Mouse (Mus musculus) midbrain, embryonic 12.5 days (tissue): ENCODE measurements around the gene Gm6169. TPM values are rescaled to one million over a fixed set of nuclear protein-coding genes. Genes with fewer than 3 reads are reported as not detected.

Experiments used
- ATAC-seq: fragments of 200-750 bp; cut with Nextera tagmentation; 2 replicates; pipeline ENCODE4 v1.8.0; 2017; ENCODE audit warnings: low read depth, moderate TSS enrichment, moderate library complexity; ENCODE audit not compliant: low FRiP score
- H3K27ac ChIP-seq: fragments of 300-500 bp; sonication (generic); replicated peaks from 2 replicates; pipeline ENCODE4 v1.5.1; 2016; ENCODE audit warnings: mild to moderate bottlenecking
- H3K27me3 ChIP-seq: fragments of 300-500 bp; sonication (generic); 2 replicates; pipeline ENCODE4 v1.6.1; 2016; ENCODE audit warnings: mild to moderate bottlenecking
- H3K36me3 ChIP-seq: fragments of 300-500 bp; sonication (generic); 2 replicates; pipeline ENCODE4 v1.6.1; 2016
- H3K4me1 ChIP-seq: fragments of 300-500 bp; sonication (generic); 2 replicates; pipeline ENCODE4 v1.6.1; 2016
- H3K4me2 ChIP-seq: fragments of 300-500 bp; sonication (generic); replicated peaks from 2 replicates; pipeline ENCODE4 v1.6.1; 2016; ENCODE audit warnings: mild to moderate bottlenecking, moderate library complexity
- H3K4me3 ChIP-seq: fragments of 300-500 bp; sonication (generic); 2 replicates; pipeline ENCODE4 v1.5.1; 2016; ENCODE audit warnings: mild to moderate bottlenecking
- H3K9ac ChIP-seq: fragments of 300-500 bp; sonication (generic); replicated peaks from 2 replicates; pipeline ENCODE4 v1.6.1; 2016; ENCODE audit warnings: mild to moderate bottlenecking, moderate library complexity
- H3K9me3 ChIP-seq: fragments of 300-500 bp; sonication (generic); 2 replicates; pipeline ENCODE4 v1.6.1; 2016; ENCODE audit warnings: mild to moderate bottlenecking
- WGBS: fragments of 180-500 bp; shearing (Covaris S2); methylation state at CpG from one replicate; pipeline ENCODE4 v1.1.7; 2016; 5-methylcytosine and 5-hydroxymethylcytosine counted together
- polyA plus RNA-seq: library from polyadenylated mRNA; unstranded; fragments of >200 nt; fragmentation: Nextera tagmentation; extraction: Ambion mirVana; gene quantifications from 2 replicates; pipeline ENCODE4 v1.2.1, GENCODE M21; 2016

Gene Gm6169
- polyA plus RNA-seq, 1 experiment from 2014 or later, result 0.85 TPM

GRCm38 (mm10) chr13:97088183-97088582, 10.9 kb downstream of the Gm6169 start:
- no peak for ATAC-seq
- Histone ChIP-seq H3K9me3 (no peaks in the 10 kb centered on the region), H3K4me2 (no peak overlapping the region), H3K4me1 (peaks cover 3% of the 10 kb centered on the region; the same call in 1 of the 2 replicates), H3K4me3 (no peak overlapping the region), H3K9ac (no peak overlapping the region), H3K27ac (no peak overlapping the region), H3K36me3 (no peaks in the 10 kb centered on the region), H3K27me3 (no peaks in the 10 kb centered on the region)
- 54% methylated on average over 3 of the region's 3 CpGs for WGBS

- no peak for ATAC-seq
Observed at GRCm38 (mm10) chr13:97087421-97087820, 11.6 kb downstream of the Gm6169 start.

GRCm38 (mm10) chr13:97086316-97086715, 12.7 kb downstream of the Gm6169 start:
- H3K27me3 ChIP-seq, result no peaks in the 10 kb centered on the region
- WGBS, result 64% methylated on average over 4 of the region's 9 CpGs
- H3K4me3 ChIP-seq, result no peak overlapping the region
- H3K36me3 ChIP-seq, result no peaks in the 10 kb centered on the region
- no peak for ATAC-seq
- no peak overlapping the region for H3K9ac ChIP-seq
- peaks cover 3% of the 10 kb centered on the region; the same call in 1 of the 2 replicates for H3K4me1 ChIP-seq
- H3K4me2 ChIP-seq, result no peak overlapping the region
- no peak overlapping the region for H3K27ac ChIP-seq
- no peaks in the 10 kb centered on the region for H3K9me3 ChIP-seq

More at GRCm38 (mm10) chr13:97087421-97087820, 11.6 kb downstream of the Gm6169 start:
- Histone ChIP-seq H3K9me3 (no peaks in the 10 kb centered on the region), H3K36me3 (no peaks in the 10 kb centered on the region), H3K9ac (no peak overlapping the region), H3K4me2 (no peak overlapping the region), H3K27ac (no peak overlapping the region), H3K4me1 (peaks cover 3% of the 10 kb centered on the region; the same call in 1 of the 2 replicates), H3K27me3 (no peaks in the 10 kb centered on the region), H3K4me3 (no peak overlapping the region)
- WGBS, result 91% methylated on average over 6 of the region's 6 CpGs

GRCm38 (mm10) chr13:97082432-97082831, 16.6 kb downstream of the Gm6169 start:
- H3K9ac ChIP-seq, result no peak overlapping the region
- no peaks in the 10 kb centered on the region for H3K36me3 ChIP-seq
- no peaks in the 10 kb centered on the region for H3K9me3 ChIP-seq
- no peaks in the 10 kb centered on the region for H3K27me3 ChIP-seq
- no peak for ATAC-seq
- H3K4me3 ChIP-seq, result no peak overlapping the region
- H3K27ac ChIP-seq, result no peak overlapping the region
- H3K4me2 ChIP-seq, result no peak overlapping the region
- peaks cover 3% of the 10 kb centered on the region; the same call in 1 of the 2 replicates for H3K4me1 ChIP-seq
- 96% methylated on average over 7 of the region's 7 CpGs for WGBS

DNA sequence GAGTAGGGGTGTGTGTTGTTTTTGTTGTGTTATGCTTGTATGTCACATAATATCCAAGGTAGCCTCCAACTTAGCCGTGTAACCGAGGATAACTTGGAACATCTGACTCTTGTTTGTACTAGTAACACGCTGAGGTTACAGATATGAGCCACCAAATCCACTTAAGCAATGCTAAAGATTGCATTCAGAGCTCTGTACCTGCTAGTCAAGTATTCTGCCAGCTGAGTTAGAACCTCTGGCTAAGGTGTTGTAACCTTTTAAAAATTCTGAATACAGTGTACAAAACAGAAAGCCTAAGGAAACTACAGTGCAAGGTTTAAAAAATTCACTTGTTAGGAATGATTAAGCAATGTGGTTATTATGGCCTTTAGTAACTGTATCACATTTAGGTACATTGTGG, 18.4 kb downstream of the Gm6169 start:
- 84% methylated on average over 3 of the region's 3 CpGs for WGBS
- Histone ChIP-seq H3K27me3 (no peaks in the 10 kb centered on the region), H3K4me3 (no peak overlapping the region), H3K36me3 (no peaks in the 10 kb centered on the region), H3K4me1 (peaks cover 3% of the 10 kb centered on the region; the same call in 1 of the 2 replicates), H3K9me3 (no peaks in the 10 kb centered on the region), H3K4me2 (no peak overlapping the region), H3K27ac (no peak overlapping the region), H3K9ac (no peak overlapping the region)
- ATAC-seq, result no peak

DNA sequence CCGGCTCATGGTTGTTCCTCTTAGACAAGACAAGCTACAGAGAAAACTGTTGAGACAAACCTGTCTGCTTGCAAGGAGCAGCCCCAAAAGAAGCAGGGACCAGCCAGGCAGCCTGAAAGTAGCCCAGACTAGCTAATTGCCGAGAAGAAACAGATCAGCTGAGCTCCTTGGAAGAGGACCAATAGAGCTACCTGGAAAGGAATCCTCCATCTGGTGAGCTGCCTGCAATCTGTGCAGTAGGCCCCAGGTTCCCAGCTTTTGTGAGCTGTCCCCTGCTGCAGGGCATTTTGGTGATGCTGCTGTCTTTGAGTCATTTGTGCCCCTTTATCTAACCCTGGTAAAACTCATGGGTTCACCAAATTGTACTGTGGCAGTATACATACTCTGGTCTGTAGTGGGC, 18.8 kb downstream of the Gm6169 start:
- WGBS, result 84% methylated on average over 2 of the region's 2 CpGs
- no peak overlapping the region for H3K9ac ChIP-seq
- no peak overlapping the region for H3K27ac ChIP-seq
- H3K9me3 ChIP-seq, result no peaks in the 10 kb centered on the region
- H3K4me2 ChIP-seq, result no peak overlapping the region
- H3K4me3 ChIP-seq, result no peak overlapping the region
- H3K4me1 ChIP-seq, result peaks cover 3% of the 10 kb centered on the region; the same call in 1 of the 2 replicates
- no peaks in the 10 kb centered on the region for H3K36me3 ChIP-seq
- H3K27me3 ChIP-seq, result no peaks in the 10 kb centered on the region
- ATAC-seq, result no peak

- Histone ChIP-seq H3K9me3 (no peaks in the 10 kb centered on the region), H3K27me3 (no peaks in the 10 kb centered on the region), H3K4me3 (no peak overlapping the region), H3K36me3 (no peaks in the 10 kb centered on the region), H3K27ac (no peak overlapping the region), H3K4me1 (0 out of 2 replicates have a peak, but pooled peaks cover 3% of the 10 kb centered on the region), H3K9ac (no peak overlapping the region), H3K4me2 (no peak overlapping the region)
- 92% methylated on average over 2 of the region's 2 CpGs for WGBS
- no peak for ATAC-seq
Observed at GRCm38 (mm10) chr13:97077556-97077955, 21.5 kb downstream of the Gm6169 start.

- H3K4me3 ChIP-seq, result no peak overlapping the region
Observed at GRCm38 (mm10) chr13:97073497-97073896, 25.5 kb downstream of the Gm6169 start.

DNA sequence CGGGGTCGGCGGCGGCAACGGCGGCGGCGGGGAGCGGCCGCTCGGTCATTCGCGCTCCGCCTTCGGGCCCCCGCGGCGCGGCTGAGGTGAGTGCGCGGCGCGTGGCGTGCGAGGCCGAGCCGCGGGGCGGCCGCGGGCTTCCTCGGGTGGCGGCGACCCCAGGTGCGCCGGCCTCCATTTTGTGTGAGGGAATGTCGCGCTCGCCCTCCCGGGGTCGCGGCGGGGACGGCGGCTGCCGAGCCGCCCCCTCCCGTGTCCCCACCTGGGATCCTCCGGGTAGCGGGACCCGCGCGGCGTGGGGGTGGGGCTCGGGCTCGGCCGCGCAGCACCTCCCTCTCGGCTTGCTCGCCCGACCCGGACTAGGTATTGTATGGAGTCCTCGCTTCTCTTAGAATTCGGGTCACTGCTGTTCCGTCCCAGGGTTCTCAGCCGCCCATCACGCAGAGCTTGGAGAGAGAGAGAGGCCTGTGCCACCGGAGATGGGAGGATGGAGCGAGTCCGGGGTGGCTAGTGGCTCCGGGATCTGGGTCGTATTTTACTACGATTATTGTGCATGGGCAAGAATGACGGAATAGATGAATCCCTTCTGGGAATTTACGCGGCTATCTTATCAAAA, 27.3 kb downstream of the Gm6169 start:
- no peaks in the 10 kb centered on the region for H3K9me3 ChIP-seq
- H3K27me3 ChIP-seq, result peaks cover 16% of the 10 kb centered on the region
- peak overlapping the region; percentile 86 for H3K27ac ChIP-seq
- no peaks in the 10 kb centered on the region for H3K36me3 ChIP-seq
- H3K4me3 ChIP-seq, result peak overlapping the region; percentile 84
- H3K4me1 ChIP-seq, result peaks cover 12% of the 10 kb centered on the region
- peak overlapping the region; percentile 79 for H3K9ac ChIP-seq
- peak overlapping the region; percentile 92 for H3K4me2 ChIP-seq
- peak; percentile 84 for ATAC-seq
- under 1% methylated on average over 25 of the region's 76 CpGs for WGBS

More at GRCm38 (mm10) chr13:97073497-97073896, 25.5 kb downstream of the Gm6169 start:
- Histone ChIP-seq H3K27me3 (peaks cover 8% of the 10 kb centered on the region), H3K4me2 (no peak overlapping the region), H3K9ac (no peak overlapping the region), H3K27ac (no peak overlapping the region), H3K9me3 (no peaks in the 10 kb centered on the region), H3K36me3 (no peaks in the 10 kb centered on the region), H3K4me1 (0 out of 2 replicates have a peak, but pooled peaks cover 3% of the 10 kb centered on the region)
- 54% methylated on average over 1 of the region's 1 CpGs for WGBS
- ATAC-seq, result no peak

DNA sequence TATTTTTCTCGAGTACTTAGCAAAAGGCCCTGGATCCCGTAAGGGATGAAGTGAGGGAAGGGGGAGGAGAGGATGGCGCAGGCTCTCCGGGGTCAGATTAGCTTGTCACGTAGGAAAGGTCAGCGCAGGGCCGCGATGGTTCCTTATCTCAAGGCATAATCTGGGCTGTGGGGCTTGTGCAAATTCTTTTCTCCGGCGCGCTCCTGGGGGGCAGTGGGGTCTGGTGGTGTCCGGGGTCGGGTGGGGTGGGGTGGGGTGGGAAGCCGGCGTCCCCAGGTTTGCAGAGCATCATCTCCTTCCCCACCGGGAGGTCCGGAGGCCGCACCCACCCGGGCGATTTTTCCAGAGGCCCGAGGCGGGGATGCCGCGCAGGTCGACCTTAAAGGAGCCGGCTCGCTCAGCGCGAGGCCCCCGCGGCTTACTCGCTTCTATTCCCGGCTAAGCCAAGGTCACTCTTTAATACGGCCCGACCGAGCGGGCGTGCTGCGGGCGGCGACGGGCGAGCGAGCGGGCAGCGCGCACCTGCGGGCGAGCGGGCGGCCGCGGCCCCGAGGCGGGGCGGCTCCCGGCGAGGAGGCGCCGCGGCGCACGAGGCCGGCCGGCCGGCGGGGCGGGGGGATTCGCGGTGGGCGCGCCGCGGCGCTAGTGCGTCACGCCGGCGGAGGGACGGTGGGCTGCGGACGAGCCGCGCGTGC, 28.0 kb downstream of the Gm6169 start:
- WGBS, result under 1% methylated on average over 56 of the region's 85 CpGs
- Histone ChIP-seq H3K27me3 (peaks cover 16% of the 10 kb centered on the region), H3K4me2 (peak overlapping the region; percentile 92), H3K9ac (peak overlapping the region; percentile 79), H3K27ac (peak overlapping the region; percentile 86), H3K9me3 (no peaks in the 10 kb centered on the region), H3K36me3 (no peaks in the 10 kb centered on the region), H3K4me3 (peak overlapping the region; percentile 84), H3K4me1 (peaks cover 13% of the 10 kb centered on the region)
- peak; percentile 80 for ATAC-seq

DNA sequence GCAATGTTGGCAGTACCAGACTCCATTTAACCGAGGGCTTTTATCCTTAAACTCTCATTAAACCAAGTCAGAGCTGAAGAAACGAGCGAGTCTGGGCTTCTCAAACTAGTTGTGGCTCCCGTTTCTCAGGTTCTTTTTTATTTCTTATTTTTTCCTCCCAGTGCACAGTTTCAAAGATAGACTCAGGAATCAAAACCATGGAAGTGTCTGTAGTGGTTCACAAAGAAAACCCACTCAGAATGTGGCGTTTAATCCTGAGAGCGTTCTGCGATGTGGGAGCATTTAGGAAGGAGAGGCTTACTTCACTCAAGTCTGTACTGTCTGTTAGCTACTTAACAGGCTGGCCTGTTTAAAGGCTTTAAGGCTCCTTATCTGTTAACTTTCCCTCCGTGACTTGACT, 30.9 kb downstream of the Gm6169 start:
- H3K27me3 ChIP-seq, result peaks cover 16% of the 10 kb centered on the region
- H3K27ac ChIP-seq, result no peak overlapping the region
- no peak overlapping the region for H3K4me3 ChIP-seq
- WGBS, result 29% methylated on average over 8 of the region's 8 CpGs
- no peaks in the 10 kb centered on the region for H3K36me3 ChIP-seq
- peaks cover 15% of the 10 kb centered on the region for H3K4me1 ChIP-seq
- no peaks in the 10 kb centered on the region for H3K9me3 ChIP-seq
- no peak overlapping the region for H3K9ac ChIP-seq
- no peak overlapping the region for H3K4me2 ChIP-seq
- no peak for ATAC-seq

DNA sequence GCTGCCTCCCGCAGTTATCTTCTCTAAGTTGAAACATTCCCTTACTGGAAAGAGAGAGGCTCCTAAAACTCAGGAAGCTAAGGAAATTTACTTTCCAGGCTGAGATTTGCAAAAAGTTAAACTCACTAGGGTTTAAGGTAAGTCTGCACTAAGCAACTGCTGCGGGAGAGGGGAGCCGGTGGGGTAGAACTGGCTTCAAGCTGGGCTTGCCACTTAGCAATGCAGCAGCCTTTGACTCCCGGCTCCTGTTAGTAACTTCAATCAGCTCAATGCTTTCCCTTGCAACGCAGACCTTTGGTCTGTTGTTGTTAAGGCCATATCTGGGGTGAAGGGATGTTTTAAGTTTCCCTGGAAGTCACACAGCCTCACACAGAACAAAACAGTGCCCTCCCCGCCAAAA, 31.3 kb downstream of the Gm6169 start:
- Histone ChIP-seq H3K27me3 (peaks cover 16% of the 10 kb centered on the region), H3K4me3 (no peak overlapping the region), H3K4me1 (peaks cover 13% of the 10 kb centered on the region), H3K27ac (no peak overlapping the region), H3K36me3 (no peaks in the 10 kb centered on the region), H3K4me2 (no peak overlapping the region), H3K9ac (no peak overlapping the region), H3K9me3 (no peaks in the 10 kb centered on the region)
- ATAC-seq, result no peak
- WGBS, result 4% methylated on average over 6 of the region's 6 CpGs
